Mouse (Mus musculus): ENCODE measurements at regions not wholly inside any gene's neighbourhood (a gene's known extent, or its start where the extent isn't known, plus 50 kb on each side); places are given as distances from the start of the nearest gene placed in this dataset.

- H3K4me1 ChIP-seq (ENCODE audit: control insufficient read depth, insufficient read depth, low read length) = peaks cover 31% of the 10 kb centered on the region
- H3K36me3 ChIP-seq (ENCODE audit: control insufficient read depth, insufficient read depth, low read length) = no peaks in the 10 kb centered on the region
- under 1% methylated on average over 12 of the region's 12 CpGs for WGBS
- no peaks in the 10 kb centered on the region for H3K27me3 ChIP-seq (ENCODE audit: control insufficient read depth, insufficient read depth, low read length)
- peak overlapping the region; percentile 25 for H3K4me3 ChIP-seq (ENCODE audit: low read length)
- ATAC-seq (ENCODE audit: low FRiP score, low TSS enrichment) = peak; percentile 68
- H3K4me2 ChIP-seq (replicated peaks; ENCODE audit: low read depth, low read length) = peak overlapping the region; percentile 49
- H3K9me3 ChIP-seq (ENCODE audit: control insufficient read depth, low read length) = no peaks in the 10 kb centered on the region
- peak overlapping the region; percentile 97 for H3K27ac ChIP-seq (ENCODE audit: low read depth, low read length)
- H3K9ac ChIP-seq (ENCODE audit: low read depth, low read length) = 0 out of 2 replicates have a peak overlapping the region, but pooled peaks have one; percentile 54
These were observed 60.8 kb upstream of the Gm10295 start for GRCm38 (mm10) chr7:71412079-71412478.

DNA sequence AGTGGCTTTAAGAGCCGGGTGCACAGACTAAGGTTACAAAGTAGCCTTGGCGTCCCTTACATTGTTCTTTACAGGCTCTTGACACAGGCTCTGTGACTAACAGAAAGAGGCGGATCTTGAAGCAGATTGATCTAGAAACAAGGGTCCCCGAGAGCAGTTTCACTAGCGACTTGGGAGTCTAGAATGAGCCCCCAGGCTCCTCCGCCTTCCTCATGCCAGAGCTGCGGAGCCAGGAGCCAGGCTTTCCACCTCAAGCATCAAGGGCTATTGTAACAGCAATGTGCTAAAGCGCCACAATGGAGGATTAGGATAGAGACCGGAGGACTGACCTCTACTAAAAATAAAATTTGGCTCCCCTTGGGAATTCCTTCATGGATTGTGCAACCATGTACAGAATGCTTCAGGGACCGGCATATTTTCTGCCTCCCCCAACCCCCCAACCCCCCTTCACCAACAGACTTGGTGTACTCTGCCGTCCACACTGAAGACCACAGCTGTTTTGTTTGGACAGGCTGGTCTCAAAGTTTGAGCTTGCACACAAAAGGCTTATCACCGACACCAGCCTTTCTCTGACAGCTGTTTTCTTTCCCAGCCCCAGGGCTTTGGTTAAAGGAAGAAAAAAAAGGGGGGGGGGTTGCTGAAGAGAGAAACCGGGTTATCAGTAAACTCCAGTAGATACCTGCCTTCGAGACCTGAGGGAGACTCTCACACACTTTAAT, 60.2 kb upstream of the Gm10295 start:
- H3K27ac ChIP-seq (ENCODE audit: low read depth, low read length) = peak overlapping the region; percentile 97
- peak overlapping the region; percentile 25 for H3K4me3 ChIP-seq (ENCODE audit: low read length)
- 7% methylated on average over 14 of the region's 14 CpGs for WGBS
- peak overlapping the region; percentile 54; the same call in 1 of the 2 replicates for H3K9ac ChIP-seq (ENCODE audit: low read depth, low read length)
- H3K36me3 ChIP-seq (ENCODE audit: control insufficient read depth, insufficient read depth, low read length) = no peaks in the 10 kb centered on the region
- peaks cover 31% of the 10 kb centered on the region for H3K4me1 ChIP-seq (ENCODE audit: control insufficient read depth, insufficient read depth, low read length)
- H3K9me3 ChIP-seq (ENCODE audit: control insufficient read depth, low read length) = no peaks in the 10 kb centered on the region
- ATAC-seq (ENCODE audit: low FRiP score, low TSS enrichment) = peak; percentile 77
- H3K27me3 ChIP-seq (ENCODE audit: control insufficient read depth, insufficient read depth, low read length) = no peaks in the 10 kb centered on the region
- H3K4me2 ChIP-seq (replicated peaks; ENCODE audit: low read depth, low read length) = peak overlapping the region; percentile 49

DNA sequence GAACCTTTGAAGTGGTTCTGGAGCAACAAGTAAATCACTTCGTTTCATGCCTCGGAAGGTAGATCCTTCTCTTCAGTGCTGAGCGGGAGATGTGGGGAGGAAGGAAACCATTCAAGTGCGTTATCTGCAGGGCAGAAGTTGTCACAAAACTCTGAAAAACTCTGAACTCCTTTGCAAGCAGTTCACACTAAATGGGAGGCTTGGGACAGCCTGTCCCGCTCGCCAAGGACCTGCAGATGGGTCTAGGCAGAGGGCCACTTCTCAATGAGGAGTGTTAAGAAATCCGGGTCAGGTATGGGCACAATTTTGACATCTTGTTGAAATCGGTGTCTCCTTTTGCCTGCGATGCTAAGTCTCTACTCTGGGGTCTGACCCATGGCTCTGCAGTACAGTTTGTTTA, 58.6 kb upstream of the Gm10295 start:
- Histone ChIP-seq H3K36me3 (ENCODE audit: control insufficient read depth, insufficient read depth, low read length) (no peaks in the 10 kb centered on the region), H3K9ac (ENCODE audit: low read depth, low read length) (no peak overlapping the region), H3K9me3 (ENCODE audit: control insufficient read depth, low read length) (no peaks in the 10 kb centered on the region), H3K27ac (ENCODE audit: low read depth, low read length) (peak overlapping the region; percentile 97), H3K4me3 (ENCODE audit: low read length) (no peak overlapping the region), H3K4me2 (replicated peaks; ENCODE audit: low read depth, low read length) (no peak overlapping the region), H3K4me1 (ENCODE audit: control insufficient read depth, insufficient read depth, low read length) (peaks cover 31% of the 10 kb centered on the region), H3K27me3 (ENCODE audit: control insufficient read depth, insufficient read depth, low read length) (no peaks in the 10 kb centered on the region)
- 39% methylated on average over 9 of the region's 9 CpGs for WGBS
- no peak for ATAC-seq (ENCODE audit: low FRiP score, low TSS enrichment)

- Histone ChIP-seq H3K4me2 (replicated peaks; ENCODE audit: low read depth, low read length) (no peak overlapping the region), H3K27ac (ENCODE audit: low read depth, low read length) (peak overlapping the region; percentile 97)
- no peak for ATAC-seq (ENCODE audit: low FRiP score, low TSS enrichment)
These were observed 57.8 kb upstream of the Gm10295 start for GRCm38 (mm10) chr7:71409061-71409460.

DNA sequence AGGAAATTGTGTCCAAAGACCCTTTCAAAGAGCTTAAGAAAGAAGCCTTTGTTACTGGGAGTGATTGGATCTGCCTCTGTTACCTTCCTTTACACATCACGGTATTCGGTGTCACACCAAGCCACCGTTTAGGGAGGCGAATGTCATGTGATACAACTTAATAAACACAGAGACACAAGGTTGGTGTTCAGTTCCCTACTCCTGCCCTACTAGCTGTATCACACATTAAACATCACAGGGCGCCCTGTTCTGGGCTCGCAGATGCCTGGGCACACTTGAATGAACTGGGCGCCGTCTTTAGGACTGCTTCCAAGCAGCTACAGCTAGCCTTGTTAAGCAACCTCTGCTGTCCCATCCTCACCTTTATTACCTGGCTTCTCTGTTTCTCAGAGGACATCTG, 55.0 kb upstream of the Gm10295 start:
- ATAC-seq (ENCODE audit: low FRiP score, low TSS enrichment) = peak; percentile 95
- WGBS = 40% methylated on average over 8 of the region's 8 CpGs
- no peaks in the 10 kb centered on the region for H3K36me3 ChIP-seq (ENCODE audit: control insufficient read depth, insufficient read depth, low read length)

More at GRCm38 (mm10) chr7:71409061-71409460, 57.8 kb upstream of the Gm10295 start:
- Histone ChIP-seq H3K4me3 (ENCODE audit: low read length) (no peak overlapping the region), H3K4me1 (ENCODE audit: control insufficient read depth, insufficient read depth, low read length) (peaks cover 31% of the 10 kb centered on the region), H3K9me3 (ENCODE audit: control insufficient read depth, low read length) (no peaks in the 10 kb centered on the region), H3K9ac (ENCODE audit: low read depth, low read length) (no peak overlapping the region), H3K36me3 (ENCODE audit: control insufficient read depth, insufficient read depth, low read length) (no peaks in the 10 kb centered on the region), H3K27me3 (ENCODE audit: control insufficient read depth, insufficient read depth, low read length) (no peaks in the 10 kb centered on the region)
- WGBS = 22% methylated on average over 5 of the region's 5 CpGs

More for the DNA sequence above, 55.0 kb upstream of the Gm10295 start:
- Histone ChIP-seq H3K27me3 (ENCODE audit: control insufficient read depth, insufficient read depth, low read length) (no peaks in the 10 kb centered on the region), H3K9me3 (ENCODE audit: control insufficient read depth, low read length) (no peaks in the 10 kb centered on the region), H3K27ac (ENCODE audit: low read depth, low read length) (peak overlapping the region; percentile 65; the same call in 1 of the 2 replicates), H3K9ac (ENCODE audit: low read depth, low read length) (no peak overlapping the region), H3K4me3 (ENCODE audit: low read length) (no peak overlapping the region), H3K4me1 (ENCODE audit: control insufficient read depth, insufficient read depth, low read length) (peaks cover 23% of the 10 kb centered on the region), H3K4me2 (replicated peaks; ENCODE audit: low read depth, low read length) (no peak overlapping the region)
